Mouse (Mus musculus) midbrain, postnatal 0 days (tissue): ENCODE results near the gene Hykk. TPM values are rescaled to one million over a fixed set of nuclear protein-coding genes. Genes with fewer than 3 reads are reported as not detected.

Source experiments
- ATAC-seq: fragments of 200-750 bp; cut with Nextera tagmentation; 2 replicates; pipeline ENCODE4 v1.8.0; 2017; ENCODE audit warnings: moderate number of reproducible peaks, mild to moderate bottlenecking, moderate TSS enrichment, moderate library complexity; ENCODE audit not compliant: low FRiP score
- DNase-seq: peaks from one replicate; pipeline ENCODE4 v3.0.0-alpha.2; 2015; ENCODE audit warnings: low spot score
- H3K27ac ChIP-seq: fragments of 300-500 bp; sonication (generic); 2 replicates; pipeline ENCODE4 v1.5.1; 2014; ENCODE audit warnings: low read depth, mild to moderate bottlenecking, low read length, mixed read lengths
- H3K27me3 ChIP-seq: fragments of 300-500 bp; sonication (generic); 2 replicates; pipeline ENCODE4 v1.6.1; 2014; ENCODE audit warnings: low read length, control low read depth, mixed read lengths; ENCODE audit not compliant: insufficient read depth
- H3K36me3 ChIP-seq: fragments of 300-500 bp; sonication (generic); 2 replicates; pipeline ENCODE4 v1.6.1; 2014; ENCODE audit warnings: low read length, control low read depth, mixed read lengths; ENCODE audit not compliant: insufficient read depth
- H3K4me1 ChIP-seq: fragments of 300-500 bp; sonication (generic); 2 replicates; pipeline ENCODE4 v1.6.1; 2014; ENCODE audit warnings: mild to moderate bottlenecking, control low read depth, antibody characterized with exemption, low read length, mixed read lengths; ENCODE audit not compliant: insufficient read depth
- H3K4me2 ChIP-seq: fragments of 300-500 bp; sonication (generic); 2 replicates; pipeline ENCODE4 v1.6.1; 2014; ENCODE audit warnings: low read depth, mild to moderate bottlenecking, low read length, mixed read lengths; ENCODE audit not compliant: poor library complexity, severe bottlenecking
- H3K4me3 ChIP-seq: fragments of 300-500 bp; sonication (generic); 2 replicates; pipeline ENCODE4 v1.5.1; 2014; ENCODE audit warnings: low read depth, mild to moderate bottlenecking, low read length, moderate library complexity
- H3K9ac ChIP-seq: fragments of 300-500 bp; sonication (generic); replicated peaks from 2 replicates; pipeline ENCODE4 v1.6.1; 2014; ENCODE audit warnings: mild to moderate bottlenecking, low read length, moderate library complexity, mixed read lengths; ENCODE audit not compliant: poor library complexity, severe bottlenecking
- H3K9me3 ChIP-seq: fragments of 300-500 bp; sonication (generic); 2 replicates; pipeline ENCODE4 v1.6.1; 2016; ENCODE audit warnings: low read length, control low read depth
- CTCF ChIP-seq: IDR thresholded peaks from 2 replicates; pipeline ENCODE4 v1.5.1; 2016; ENCODE audit warnings: antibody characterized with exemption, mild to moderate bottlenecking
- WGBS: fragments of 180-500 bp; shearing (Covaris S2); extraction: QIAGEN DNeasy Blood & Tissue Kit; methylation state at CpG from one replicate; pipeline ENCODE4 v1.1.7; 2014; 5-methylcytosine and 5-hydroxymethylcytosine counted together
- polyA plus RNA-seq: library from polyadenylated mRNA; unstranded; fragments of >200 nt; fragmentation: Nextera tagmentation; extraction: Ambion mirVana; gene quantifications from 2 replicates; pipeline ENCODE4 v1.2.1, GENCODE M21; 2015
- total RNA-seq: library from RNA; depleted of rRNA; stranded (reverse); fragments of >200 nt; gene quantifications from 2 replicates; pipeline ENCODE4 v1.2.3, GENCODE M21; 2014; rRNA removed

Gene Hykk
- total and polyA plus RNA-seq, 2 experiments from 2014 or later, result 1.3 to 1.4 TPM

GRCm38 (mm10) chr9:54981291-54982191 lies 64.5 kb downstream of the Hykk start:
- TF ChIP-seq CTCF, result no peak
- DNase-seq (peak; percentile 57), ATAC-seq (peak; percentile 76; the same call in 1 of the 2 replicates)
- H3K9me3 ChIP-seq, result no peaks in the 10 kb centered on the region
- H3K4me3 ChIP-seq, result peak overlapping the region; percentile 59
- H3K27ac ChIP-seq, result no peak overlapping the region
- peaks cover 9% of the 10 kb centered on the region for H3K27me3 ChIP-seq
- peaks cover 6% of the 10 kb centered on the region; the same call in 1 of the 2 replicates for H3K4me1 ChIP-seq
- H3K9ac ChIP-seq, result peak overlapping the region; percentile 57
- no peaks in the 10 kb centered on the region for H3K36me3 ChIP-seq
- H3K4me2 ChIP-seq, result peak overlapping the region; percentile 91
- under 1% methylated on average over 80 of the region's 85 CpGs for WGBS

DNA sequence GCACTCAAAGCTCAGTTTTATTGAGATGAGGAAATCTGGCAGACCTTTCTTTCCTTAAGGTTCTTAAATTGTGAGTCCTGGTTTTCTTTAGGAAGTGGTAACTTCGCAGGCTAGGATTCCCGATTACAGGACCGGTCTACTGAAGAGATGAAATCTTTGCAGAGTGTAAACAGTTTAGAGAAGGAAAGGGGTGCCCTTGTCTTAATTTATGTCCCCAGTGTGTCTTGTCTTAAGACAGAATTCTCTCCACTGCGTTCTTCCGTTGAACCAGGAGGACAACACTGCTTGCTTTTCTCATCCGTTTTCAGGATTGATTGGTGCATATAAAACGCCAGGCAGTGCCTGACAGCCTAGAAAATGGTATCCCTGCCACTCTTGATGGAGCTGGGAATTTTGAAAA lies 65.3 kb downstream of the Hykk start:
- ATAC-seq, result no peak
- Histone ChIP-seq H3K27ac (no peak overlapping the region), H3K9ac (no peak overlapping the region), H3K27me3 (peaks cover 9% of the 10 kb centered on the region), H3K4me2 (peak overlapping the region; percentile 91), H3K4me3 (peak overlapping the region; percentile 59), H3K4me1 (peaks cover 6% of the 10 kb centered on the region; the same call in 1 of the 2 replicates), H3K36me3 (no peaks in the 10 kb centered on the region), H3K9me3 (no peaks in the 10 kb centered on the region)
- no peak for DNase-seq
- WGBS, result 12% methylated on average over 7 of the region's 7 CpGs
- TF ChIP-seq CTCF, result no peak

DNA sequence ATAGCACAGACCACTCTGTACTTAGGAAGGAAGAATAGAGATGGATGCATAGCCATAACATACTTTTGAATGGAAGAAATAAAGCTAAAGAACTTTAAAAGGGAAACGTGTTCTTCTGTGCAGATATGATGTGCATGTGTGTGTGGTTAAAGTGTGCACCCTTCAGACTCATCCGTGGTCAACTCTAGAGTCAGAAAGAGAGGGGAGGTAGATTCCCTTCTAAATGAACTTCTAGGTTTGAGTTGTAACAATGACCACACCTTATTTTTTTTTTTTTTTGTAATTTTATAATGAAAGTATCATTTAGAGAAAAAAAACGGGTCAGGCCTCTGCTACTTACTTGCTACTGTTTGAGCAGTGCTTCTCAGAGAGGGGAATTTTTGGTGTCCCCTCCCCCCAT lies 73.3 kb downstream of the Hykk start:
- no peaks in the 10 kb centered on the region for H3K27me3 ChIP-seq
- no peak for TF ChIP-seq CTCF
- H3K27ac ChIP-seq, result no peak overlapping the region
- no peaks in the 10 kb centered on the region for H3K36me3 ChIP-seq
- no peaks in the 10 kb centered on the region for H3K9me3 ChIP-seq
- H3K4me3 ChIP-seq, result no peak overlapping the region
- no peak overlapping the region for H3K9ac ChIP-seq
- H3K4me2 ChIP-seq, result no peak overlapping the region
- DNase-seq (no peak), ATAC-seq (no peak)
- no peaks in the 10 kb centered on the region for H3K4me1 ChIP-seq
- 83% methylated on average over 3 of the region's 3 CpGs for WGBS

DNA sequence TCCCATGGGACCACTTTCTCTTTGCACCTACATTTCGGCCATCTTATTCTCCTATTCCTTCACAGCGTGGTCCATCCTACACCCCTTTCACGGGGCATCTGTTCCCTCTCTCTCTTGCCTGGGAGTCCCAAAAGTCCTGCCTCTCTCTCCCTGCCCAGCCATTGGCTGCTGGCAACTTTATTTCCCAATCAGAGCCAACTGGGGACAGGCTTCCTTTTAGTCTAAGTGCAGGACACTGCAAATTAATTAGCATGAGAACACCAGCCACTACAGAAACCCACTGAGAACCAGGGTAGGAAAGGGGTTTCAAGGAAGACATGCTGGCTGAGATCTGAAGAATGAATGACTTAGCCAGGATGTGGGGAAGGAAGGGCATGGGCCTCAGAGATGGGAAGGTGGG lies 77.3 kb downstream of the Hykk start:
- Histone ChIP-seq H3K27ac (no peak overlapping the region), H3K4me2 (no peak overlapping the region), H3K9ac (no peak overlapping the region), H3K36me3 (no peaks in the 10 kb centered on the region), H3K4me1 (no peaks in the 10 kb centered on the region), H3K27me3 (no peaks in the 10 kb centered on the region), H3K9me3 (no peaks in the 10 kb centered on the region), H3K4me3 (no peak overlapping the region)
- WGBS, result 46% methylated on average over 3 of the region's 3 CpGs
- ATAC-seq, result no peak
- no peak for TF ChIP-seq CTCF
- DNase-seq, result no peak

DNA sequence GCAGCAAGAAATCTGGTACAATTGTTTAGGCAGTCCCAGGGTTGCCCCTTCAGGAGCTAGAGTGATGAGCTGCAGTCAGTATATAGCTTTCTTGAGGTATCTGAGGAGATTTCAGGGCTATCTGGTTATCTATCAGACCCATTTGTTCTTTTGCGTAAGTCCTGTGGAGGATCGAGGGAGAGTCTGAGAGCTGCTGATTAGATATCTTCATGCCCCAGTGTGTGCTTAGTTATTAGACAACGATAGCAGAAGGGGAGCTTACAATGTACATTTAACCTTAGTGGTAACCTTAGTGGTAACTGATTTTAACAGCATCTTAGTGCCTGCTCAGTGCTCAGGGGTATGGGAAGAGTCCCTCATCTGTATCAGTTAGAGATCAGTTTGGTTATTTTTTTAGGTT lies 78.6 kb downstream of the Hykk start:
- DNase-seq, result no peak
- no peak overlapping the region for H3K9ac ChIP-seq

More for the DNA sequence above, 78.6 kb downstream of the Hykk start:
- no peak overlapping the region for H3K4me2 ChIP-seq
- H3K4me1 ChIP-seq, result no peaks in the 10 kb centered on the region
- no peaks in the 10 kb centered on the region for H3K9me3 ChIP-seq
- no peak for TF ChIP-seq CTCF
- 78% methylated on average over 3 of the region's 3 CpGs for WGBS
- no peak for ATAC-seq
- no peaks in the 10 kb centered on the region for H3K36me3 ChIP-seq
- H3K27me3 ChIP-seq, result no peaks in the 10 kb centered on the region
- no peak overlapping the region for H3K27ac ChIP-seq
- no peak overlapping the region for H3K4me3 ChIP-seq

Other genes with a start within 250 kb of the Hykk start
- gene Dnaja4, start 218.4 kb upstream of the Hykk start, total RNA-seq, result 5.4 and 7.7 TPM in 2 replicates
- 6.7 and 8.0 TPM in 2 replicates for gene Dnaja4, start 218.4 kb upstream of the Hykk start, polyA plus RNA-seq
- gene Wdr61, start 182.8 kb upstream of the Hykk start, total RNA-seq, result 43.7 and 47.3 TPM in 2 replicates
- 83.9 and 86.3 TPM in 2 replicates for gene Wdr61, start 182.8 kb upstream of the Hykk start, polyA plus RNA-seq
- 18.4 and 20.4 TPM in 2 replicates for gene Crabp1, start 152.5 kb upstream of the Hykk start, total RNA-seq
- 26.3 and 33.1 TPM in 2 replicates for gene Crabp1, start 152.5 kb upstream of the Hykk start, polyA plus RNA-seq
- gene Ireb2, start 53.5 kb upstream of the Hykk start, total RNA-seq, result 38.5 and 58.1 TPM in 2 replicates
- 16.5 and 18.5 TPM in 2 replicates for gene Ireb2, start 53.5 kb upstream of the Hykk start, polyA plus RNA-seq
- 188 and 640 TPM in 2 replicates for gene Psma4, start 33.5 kb downstream of the Hykk start, total RNA-seq
- 231 and 243 TPM in 2 replicates for gene Psma4, start 33.5 kb downstream of the Hykk start, polyA plus RNA-seq
- gene AY074887, start 33.7 kb downstream of the Hykk start, total RNA-seq, result not detected in 2 replicates
- gene AY074887, start 33.7 kb downstream of the Hykk start, polyA plus RNA-seq, result 0.53 and 1.2 TPM in 2 replicates
- gene Chrna5, start 63.6 kb downstream of the Hykk start, total RNA-seq, result 3.1 and 3.8 TPM in 2 replicates
- gene Chrna5, start 63.6 kb downstream of the Hykk start, polyA plus RNA-seq, result 1.8 and 2.1 TPM in 2 replicates
- gene Chrna3, start 109.3 kb downstream of the Hykk start, total RNA-seq, result 9.6 and 12.1 TPM in 2 replicates
- 15.8 and 16.5 TPM in 2 replicates for gene Chrna3, start 109.3 kb downstream of the Hykk start, polyA plus RNA-seq
- 2.0 and 5.0 TPM in 2 replicates for gene Chrnb4, start 131.5 kb downstream of the Hykk start, total RNA-seq
- 2.4 and 2.5 TPM in 2 replicates for gene Chrnb4, start 131.5 kb downstream of the Hykk start, polyA plus RNA-seq
- gene Ube2q2, start 231.6 kb downstream of the Hykk start, total RNA-seq, result 28.1 and 36.3 TPM in 2 replicates
- 33.5 and 34.5 TPM in 2 replicates for gene Ube2q2, start 231.6 kb downstream of the Hykk start, polyA plus RNA-seq